Mouse (Mus musculus) lung, adult 2 months (tissue): ENCODE data around the gene Ttc25.

Source experiments
- CTCF ChIP-seq: fragments of 200-500 bp; IDR thresholded peaks from 2 replicates; pipeline ENCODE4 v1.5.1; 2011; ENCODE audit warnings: mild to moderate bottlenecking, low read length, control low read depth; ENCODE audit not compliant: insufficient read depth
- POLR2A ChIP-seq: fragments of 200-500 bp; IDR thresholded peaks from 2 replicates; pipeline ENCODE4 v1.6.1; 2011; ENCODE audit warnings: low read depth, mild to moderate bottlenecking, control low read depth, low read length, borderline replicate concordance; ENCODE audit errors: extremely low read depth

GRCm38 (mm10) chr11:100500241-100500640 lies 45.2 kb upstream of the Ttc25 start:
- TF ChIP-seq POLR2A = no peak
- no peak for TF ChIP-seq CTCF
